Mouse (Mus musculus): ENCODE measurements around the gene D430042O09Rik. TPM values are rescaled to one million over a fixed set of nuclear protein-coding genes. Genes with fewer than 3 reads are reported as not detected.

Gene D430042O09Rik
- polyA plus RNA-seq, 3 experiments from 2014 or later, result 5.2 to 6.0 (median 5.6) TPM

- no peak for ATAC-seq
Measured at GRCm38 (mm10) chr7:125878040-125878439, 170.4 kb downstream of the D430042O09Rik start.

- no peak for ATAC-seq
Measured at GRCm38 (mm10) chr7:125883232-125883631, 175.5 kb downstream of the D430042O09Rik start.

GRCm38 (mm10) chr7:125886116-125886680 is 178.5 kb downstream of the D430042O09Rik start:
- ATAC-seq, result no peak

- ATAC-seq, result no peak
Measured at GRCm38 (mm10) chr7:125887124-125887523, 179.4 kb downstream of the D430042O09Rik start.

- no peak for ATAC-seq
Measured at GRCm38 (mm10) chr7:125887761-125888160, 180.1 kb downstream of the D430042O09Rik start.

GRCm38 (mm10) chr7:125888373-125888772 is 180.7 kb downstream of the D430042O09Rik start:
- ATAC-seq, result no peak

- ATAC-seq, result no peak
Measured at GRCm38 (mm10) chr7:125893621-125894020, 185.9 kb downstream of the D430042O09Rik start.

GRCm38 (mm10) chr7:125897059-125897458 is 189.4 kb downstream of the D430042O09Rik start:
- ATAC-seq, result no peak

GRCm38 (mm10) chr7:125899036-125899435 is 191.3 kb downstream of the D430042O09Rik start:
- ATAC-seq, result no peak

GRCm38 (mm10) chr7:125899916-125900315 is 192.2 kb downstream of the D430042O09Rik start:
- no peak for ATAC-seq

- no peak for ATAC-seq
Measured at GRCm38 (mm10) chr7:125900386-125901161, 192.9 kb downstream of the D430042O09Rik start.

GRCm38 (mm10) chr7:125920801-125921200 is 213.1 kb downstream of the D430042O09Rik start:
- no peak for ATAC-seq

- no peak for ATAC-seq
Measured at GRCm38 (mm10) chr7:125924044-125924443, 216.4 kb downstream of the D430042O09Rik start.

Other genes with a start within 250 kb of the D430042O09Rik start
- 100 to 1,000 TPM in 1 of 3 experiments, 10 to 100 TPM in 2; 87.0 to 103 (median 99.4) TPM for gene Nsmce1, start 216.3 kb upstream of the D430042O09Rik start, polyA plus RNA-seq (2017; shearing (Covaris generic))
- 10 to 100 TPM; 37.9 to 62.8 (median 54.6) TPM for gene Il4ra, start 155.8 kb upstream of the D430042O09Rik start, polyA plus RNA-seq (2017; shearing (Covaris generic))
- gene Il21r, start 104.5 kb upstream of the D430042O09Rik start, polyA plus RNA-seq (2017; shearing (Covaris generic)), result 10 to 100 TPM; 68.7 to 92.3 (median 73.8) TPM
- 10 to 100 TPM; 17.1 to 27.4 (median 23.4) TPM for gene Gtf3c1, start 108 bp upstream of the D430042O09Rik start, polyA plus RNA-seq (2017; shearing (Covaris generic))

All from inflammation-experienced regulatory T-cells, adult 6 months (primary cell).